Mouse (Mus musculus) retina, postnatal 1 day (tissue): ENCODE measurements around the gene Kif18b.

Source experiments
- DNase-seq: peaks from one replicate; pipeline ENCODE4 v3.0.0-alpha.2; 2012

Kif18b gene

DNA sequence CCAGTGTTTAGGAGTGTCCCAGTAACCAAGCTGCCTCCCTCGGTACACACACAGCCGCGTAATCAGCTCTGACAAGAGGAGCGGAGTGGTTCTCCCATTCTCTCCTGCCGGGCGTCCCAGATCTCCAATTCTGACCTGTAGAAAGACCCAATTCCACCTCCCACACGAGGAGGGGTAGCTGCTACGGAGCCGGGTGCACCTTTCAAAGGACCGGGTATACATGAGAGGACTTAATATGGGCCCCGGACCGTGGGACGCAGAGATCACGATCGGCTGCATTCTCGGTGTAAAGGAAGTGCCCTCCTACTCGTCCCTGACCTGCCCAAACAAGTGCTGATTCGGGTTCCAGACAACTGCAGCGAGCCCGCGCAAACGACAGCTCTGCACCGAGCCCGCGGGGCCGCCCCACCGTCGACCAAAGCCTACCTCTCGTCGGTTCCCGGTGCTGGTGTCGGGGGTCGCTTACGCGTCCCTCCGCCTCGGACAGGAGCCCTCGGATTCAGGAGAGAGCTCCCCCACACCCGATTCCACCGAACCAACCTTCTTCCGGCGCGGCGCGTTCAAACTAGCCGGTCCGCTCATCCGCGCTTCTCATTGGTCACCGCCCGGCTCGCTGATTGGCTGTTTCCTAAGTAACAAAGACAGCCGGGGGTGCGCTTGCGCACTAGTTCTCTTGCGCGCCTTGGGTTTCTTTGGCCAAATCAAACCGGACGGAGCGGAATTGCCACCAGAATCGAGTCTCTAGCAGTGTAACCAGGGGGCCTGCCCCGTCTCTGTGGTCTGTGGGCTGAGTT is at the start of gene Kif18b:
TSS of gene Kif18b (minus strand) at position 568 of the 794 bp plus-strand sequence.
- DNase-seq, result peak; percentile 98

- DNase-seq, result no peak
These were observed 47.4 kb upstream of the Kif18b start for GRCm38 (mm10) chr11:102972326-102972725.

- DNase-seq, result no peak
These were observed 46.7 kb upstream of the Kif18b start for GRCm38 (mm10) chr11:102971604-102972003.

GRCm38 (mm10) chr11:102964547-102965091 is 39.7 kb upstream of the Kif18b start:
- DNase-seq, result no peak

DNA sequence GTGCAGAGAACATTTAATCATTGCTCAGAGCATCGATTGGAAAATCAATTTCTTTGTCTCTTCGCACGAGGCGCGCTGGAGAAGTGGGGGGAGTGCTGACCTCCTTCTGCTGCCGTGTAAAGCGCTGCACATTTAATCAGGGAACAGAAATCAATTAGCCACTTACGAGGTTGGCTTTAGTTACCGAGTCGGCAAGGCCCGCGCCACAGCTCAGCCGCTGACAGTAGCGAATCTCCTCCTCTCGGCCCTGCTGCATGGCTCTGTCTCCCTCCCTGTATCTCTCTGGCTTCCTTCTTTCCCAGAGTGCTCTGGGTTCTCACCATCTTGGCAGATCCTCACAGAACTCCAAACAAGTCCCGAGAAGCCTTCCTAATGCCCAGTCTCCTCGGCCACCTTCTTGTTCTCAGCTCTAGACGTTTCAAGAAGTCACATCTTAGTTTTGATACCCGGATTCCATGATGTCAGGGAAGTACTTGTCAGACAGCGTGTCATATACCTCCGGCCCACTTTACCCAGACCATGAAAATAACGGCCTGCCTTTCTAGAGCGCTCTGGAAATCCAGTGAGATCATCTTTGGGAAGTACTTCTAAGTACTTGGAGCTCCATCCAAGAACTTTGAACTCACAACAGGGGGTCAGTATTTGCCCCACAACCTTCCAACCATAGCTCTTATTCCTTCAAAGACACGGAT is 39.1 kb upstream of the Kif18b start:
- peak; percentile 60 for DNase-seq

DNA sequence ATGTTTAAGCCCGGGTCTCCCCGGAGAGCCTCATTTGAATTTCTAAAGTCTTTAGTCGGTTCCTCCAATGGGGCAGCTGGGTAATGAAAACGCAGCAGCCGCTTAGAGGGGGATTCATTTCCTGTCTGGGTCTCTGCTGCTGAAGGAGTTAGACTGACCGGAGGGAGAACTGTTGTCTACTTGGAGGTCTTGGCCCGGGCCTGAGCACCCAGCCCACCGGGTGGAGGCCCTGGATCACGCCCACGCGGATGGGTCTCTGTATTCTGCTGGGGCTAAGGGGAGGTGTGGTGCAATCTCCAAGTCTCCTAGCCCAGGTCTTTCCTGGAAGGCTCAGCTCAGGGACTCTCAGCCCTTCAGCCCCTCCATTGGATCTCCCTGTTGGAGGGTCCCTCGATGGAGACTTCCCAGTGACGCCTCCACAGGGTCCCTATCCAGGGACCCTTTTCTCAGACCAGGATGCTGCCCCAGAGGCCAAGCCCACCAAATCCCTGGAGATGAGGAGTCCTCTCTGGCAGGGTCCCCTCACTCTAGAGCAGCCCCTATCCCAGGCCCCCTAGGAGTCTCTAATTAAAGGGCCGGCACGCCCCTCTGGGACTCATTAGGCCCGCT is 38.4 kb upstream of the Kif18b start:
- DNase-seq, result no peak

DNA sequence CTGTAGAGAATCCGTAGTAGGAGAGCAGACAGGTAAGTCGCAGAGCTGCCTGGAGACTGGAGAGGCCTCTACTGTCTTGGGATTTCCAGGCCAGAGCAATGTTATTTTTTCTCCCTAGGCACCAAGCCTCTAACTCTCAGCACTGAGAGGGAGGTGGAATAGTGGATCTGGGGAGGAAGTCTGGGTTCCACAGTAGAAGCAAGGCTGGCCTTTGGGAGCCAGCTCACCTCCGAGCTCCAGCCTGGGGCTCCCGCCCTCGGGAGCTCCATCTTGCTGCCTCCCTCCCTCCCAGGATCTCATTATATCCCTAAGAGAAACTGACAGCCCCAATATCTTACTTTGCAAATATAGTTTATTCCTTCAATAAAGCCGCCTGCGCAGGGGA is 37.9 kb upstream of the Kif18b start:
- DNase-seq, result no peak

DNA sequence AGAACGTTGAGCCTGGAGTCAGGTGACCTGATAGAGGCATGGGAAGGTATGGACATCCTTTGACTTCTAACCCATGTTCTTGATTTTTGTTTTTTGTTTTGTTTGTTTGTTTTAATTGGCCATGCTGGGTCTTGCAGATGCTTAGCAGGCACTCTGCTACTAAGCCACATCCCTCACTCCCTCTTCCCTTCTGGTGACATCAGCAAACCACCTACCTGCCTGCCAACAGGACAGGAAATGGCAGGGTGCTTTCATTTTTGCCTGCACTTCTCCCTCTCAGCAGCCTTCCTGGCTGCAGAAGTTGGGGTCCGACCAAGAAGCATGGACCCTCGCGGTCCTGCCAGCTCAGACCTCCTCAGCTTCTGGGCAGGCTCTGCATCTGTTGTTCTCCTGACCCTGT is 36.2 kb upstream of the Kif18b start:
- DNase-seq, result no peak

- DNase-seq, result no peak
These were observed 33.9 kb upstream of the Kif18b start for GRCm38 (mm10) chr11:102958870-102959269.

DNA sequence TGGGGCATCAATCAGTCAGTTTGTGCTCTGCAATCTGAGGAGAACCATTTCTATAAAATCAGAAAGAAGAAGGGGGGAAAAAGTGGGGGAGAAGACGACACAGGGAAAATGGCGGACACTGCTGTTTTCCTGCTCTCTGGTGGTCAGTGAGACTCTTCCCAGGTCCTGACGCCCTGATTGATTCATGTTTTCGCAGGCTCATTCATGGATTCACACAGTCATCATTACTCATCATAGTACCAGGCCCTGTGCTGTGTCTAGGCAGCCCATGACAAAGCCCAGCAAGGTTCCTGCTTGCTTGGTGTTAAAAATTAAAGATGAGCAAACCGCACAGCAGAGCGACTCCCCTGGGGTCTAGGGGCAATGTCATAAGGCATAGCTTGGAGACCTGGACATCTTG is 33.5 kb upstream of the Kif18b start:
- DNase-seq, result no peak

DNA sequence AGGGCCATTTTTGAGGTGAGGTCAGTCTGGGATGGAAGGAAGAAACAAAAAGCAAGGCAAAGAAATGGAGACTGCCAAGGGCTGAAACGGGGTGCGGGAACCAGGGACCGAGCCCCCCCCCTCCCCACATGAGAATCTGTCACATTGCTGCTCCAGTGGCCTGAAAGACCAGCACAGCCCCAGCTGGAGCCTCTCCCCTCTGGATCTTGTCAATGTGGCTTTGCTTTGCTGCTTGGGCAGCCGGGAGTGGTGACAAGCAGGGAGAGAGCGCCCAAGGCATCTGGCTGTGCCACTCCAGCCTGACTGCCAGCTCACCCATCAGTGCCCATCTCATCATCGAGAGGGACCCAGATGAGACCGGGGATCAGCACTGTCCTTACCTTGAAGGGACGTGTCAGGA is 32.8 kb upstream of the Kif18b start:
- peak; percentile 69 for DNase-seq

DNA sequence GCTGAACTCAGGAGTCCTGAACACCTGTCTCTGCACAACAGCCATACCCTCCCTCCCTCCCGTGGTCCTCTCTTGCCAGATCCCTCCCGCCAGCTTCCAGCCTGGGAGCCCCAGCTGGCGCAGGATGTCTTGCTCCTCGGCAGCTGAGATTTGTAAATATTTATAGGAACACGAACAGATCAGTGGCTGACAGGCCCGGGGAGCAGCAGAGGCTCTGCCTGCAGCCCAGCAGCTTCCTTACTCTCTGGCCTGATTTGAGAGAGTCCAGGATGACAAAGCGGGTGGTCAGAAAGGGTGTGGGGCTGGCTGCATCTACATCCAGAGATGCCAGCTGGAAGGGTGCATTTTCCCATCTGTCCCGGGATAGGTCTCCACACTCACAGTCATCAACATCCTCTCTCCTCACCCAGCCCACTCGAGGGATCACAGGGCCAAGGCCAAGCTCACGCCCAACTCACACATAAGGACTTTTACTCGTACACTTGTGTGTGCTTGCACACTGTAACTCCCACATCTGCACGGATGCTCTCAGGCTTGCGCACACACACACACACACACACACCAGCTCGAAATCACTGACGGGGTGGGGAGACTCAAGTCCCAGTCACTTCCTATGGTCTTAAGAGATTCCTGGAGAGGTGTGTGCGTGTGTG is 32.2 kb upstream of the Kif18b start:
- no peak for DNase-seq

DNA sequence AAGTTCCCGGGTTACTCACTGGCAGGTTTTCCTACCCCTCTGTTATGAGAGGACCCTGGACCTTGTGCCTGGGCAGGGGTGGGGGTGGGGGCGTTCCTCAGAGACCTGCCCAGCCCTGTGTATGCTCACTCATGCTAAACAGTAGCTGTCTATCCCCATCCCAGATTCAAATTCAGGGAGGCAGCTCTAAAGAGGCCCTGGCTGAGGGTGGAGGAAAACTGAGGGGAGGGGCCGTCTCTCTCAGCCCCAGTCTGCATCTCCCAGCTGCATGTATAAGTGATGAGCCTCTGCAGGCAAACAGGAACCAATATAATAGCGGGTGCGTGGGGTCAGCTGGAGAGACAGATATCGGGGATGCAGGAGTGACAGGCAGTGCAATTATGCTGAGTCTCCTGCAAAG is 28.0 kb upstream of the Kif18b start:
- DNase-seq, result no peak

- peak; percentile 83 for DNase-seq
These were observed 23.4 kb upstream of the Kif18b start for GRCm38 (mm10) chr11:102948043-102948961.

- no peak for DNase-seq
These were observed 22.0 kb upstream of the Kif18b start for GRCm38 (mm10) chr11:102946992-102947343.

DNA sequence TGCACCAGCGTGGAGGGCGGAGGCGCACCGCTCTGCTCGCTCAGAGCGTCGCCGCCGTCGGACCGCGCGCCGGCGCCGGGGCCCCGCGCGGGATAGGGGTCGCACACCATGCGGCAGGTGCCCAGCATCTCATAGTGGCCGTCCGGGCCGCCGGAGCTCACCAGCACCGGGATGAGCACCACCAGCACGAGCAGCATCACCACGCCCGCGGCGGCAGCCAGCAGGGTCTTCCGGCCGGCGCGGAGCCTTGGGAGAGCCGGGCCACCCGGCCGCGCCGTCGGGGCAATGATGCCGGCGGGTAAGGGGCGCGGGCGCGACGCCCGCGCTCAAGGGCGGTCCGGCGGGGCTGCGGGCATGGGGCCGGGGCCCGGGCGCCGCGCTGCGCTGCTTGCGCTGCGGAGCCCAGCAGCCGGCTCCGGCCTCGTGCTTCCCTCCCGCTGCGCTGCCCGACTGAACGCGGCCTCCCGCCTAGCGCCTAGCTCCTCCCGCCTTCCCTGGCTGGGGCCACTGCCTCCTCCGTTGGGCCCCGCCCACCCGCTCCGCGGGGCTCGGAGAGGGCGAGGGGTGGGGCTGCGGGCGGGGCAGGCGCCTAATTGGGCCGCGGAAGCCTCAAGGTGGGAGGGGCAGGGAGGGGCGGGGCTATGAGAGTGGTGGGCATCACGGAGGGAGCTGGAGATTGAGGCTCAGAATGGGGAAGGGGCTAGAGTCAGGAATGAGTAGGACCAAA is 21.5 kb upstream of the Kif18b start, which contains the start of gene C1ql1:
TSS of gene C1ql1 (minus strand) at position 424 of the 727 bp plus-strand sequence.
- peak; percentile 96 for DNase-seq

DNA sequence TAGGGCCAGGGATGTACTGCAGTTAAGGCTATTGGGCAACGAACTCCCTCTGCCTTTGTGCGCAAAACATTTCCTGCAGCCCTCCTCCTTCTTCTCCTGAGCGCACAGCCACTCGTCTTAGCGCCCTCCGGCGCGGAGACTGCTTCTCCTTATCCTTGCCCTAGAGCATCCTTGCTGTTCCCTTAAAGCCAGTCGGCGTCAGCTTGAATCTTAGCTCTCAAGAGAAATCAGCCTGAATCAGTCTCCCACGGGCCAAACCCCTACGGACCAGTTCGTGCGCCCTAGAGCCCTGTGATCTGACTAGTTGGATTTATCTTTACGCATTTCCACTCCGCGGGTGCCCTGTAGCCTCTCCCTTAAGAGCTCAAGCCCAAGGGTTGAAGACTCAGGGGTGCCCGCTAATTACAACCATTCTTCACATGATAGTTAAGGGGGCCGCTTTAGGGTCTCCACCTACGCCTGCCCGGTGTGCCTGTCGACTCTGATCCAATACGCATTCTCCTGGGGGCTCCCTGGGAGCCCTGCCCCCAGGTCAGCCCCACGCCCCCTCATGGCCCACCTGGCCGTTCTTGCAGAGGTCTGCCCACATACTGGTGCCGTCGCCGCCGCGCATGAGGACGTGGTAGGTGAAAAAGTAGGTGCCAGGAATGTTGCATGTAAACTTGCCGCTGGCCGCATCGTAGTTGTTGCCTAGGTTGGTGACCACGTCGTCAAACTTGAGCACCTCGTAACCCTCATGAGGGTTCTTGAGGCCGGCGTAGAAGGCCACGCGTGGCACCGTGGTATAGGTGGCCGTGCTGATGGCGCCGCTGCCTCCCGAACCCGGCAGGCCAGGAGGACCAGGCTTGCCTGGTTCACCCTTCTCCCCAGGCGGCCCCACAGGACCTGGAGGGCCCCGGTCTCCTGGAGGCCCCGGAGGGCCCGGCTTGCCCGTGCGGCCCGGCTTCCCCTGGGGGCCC is 20.7 kb upstream of the Kif18b start:
- DNase-seq, result peak; percentile 63

DNA sequence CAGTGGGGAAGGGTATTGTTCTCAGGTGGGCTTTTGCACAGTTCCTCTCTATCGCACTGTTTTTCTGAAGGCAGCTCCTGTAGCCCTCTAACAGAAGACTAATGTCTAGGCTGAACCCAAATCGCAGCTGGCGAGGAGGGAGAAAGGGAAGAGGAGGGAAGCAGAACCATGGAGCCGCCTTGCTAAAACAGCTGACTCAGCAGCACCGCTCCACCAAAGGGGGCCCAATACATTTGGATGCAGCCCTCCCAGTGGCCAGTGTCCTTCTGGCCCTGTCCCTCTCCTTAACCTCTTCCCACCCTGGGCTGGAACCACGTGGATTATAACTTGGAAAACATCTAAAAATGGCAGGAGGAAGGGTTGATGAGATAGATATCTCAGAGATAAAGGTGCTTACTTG is 16.3 kb upstream of the Kif18b start:
- no peak for DNase-seq

- DNase-seq, result no peak
These were observed 14.2 kb upstream of the Kif18b start for GRCm38 (mm10) chr11:102939024-102939675.
